Mouse (Mus musculus) monocyte, adult 2 months (primary cell): ENCODE data around the gene Gm39566.
"Not testable (repeated sequence)": the region's sequence is repeated elsewhere in the genome, so short reads cannot be mapped to it uniquely, and the experiment has no call there.

Experiments
- DNase-seq, 2 experiments: peaks; one replicate each; pipeline ENCODE4 v3.0.0; 2022; ENCODE audit warnings: low spot score in 2 of 2, low read depth in 1 of 2

Gene Gm39566

GRCm38 (mm10) chr11:69815155-69815554, at the start of gene Gm39566:
Gm39566 (minus strand) TSS chr11:69815298.
- no peak for DNase-seq

GRCm38 (mm10) chr11:69864138-69864860, 49.2 kb upstream of the Gm39566 start:
- no peak for DNase-seq

- not testable (repeated sequence) for DNase-seq
Observed at GRCm38 (mm10) chr11:69863729-69864128, 48.6 kb upstream of the Gm39566 start.

GRCm38 (mm10) chr11:69858113-69858998, 43.3 kb upstream of the Gm39566 start, which contains the start of gene Tnk1:
Tnk1 (minus strand) TSS chr11:69858730.
- DNase-seq: no peak

GRCm38 (mm10) chr11:69855347-69855746, 40.2 kb upstream of the Gm39566 start:
- DNase-seq: no peak

- no peak for DNase-seq
Observed at GRCm38 (mm10) chr11:69854680-69855079, 39.6 kb upstream of the Gm39566 start.

GRCm38 (mm10) chr11:69853994-69854393, 38.9 kb upstream of the Gm39566 start:
- DNase-seq: no peak

- DNase-seq: no peak
Observed at GRCm38 (mm10) chr11:69850754-69851153, 35.7 kb upstream of the Gm39566 start.

- no peak for DNase-seq
Observed at GRCm38 (mm10) chr11:69849884-69850283, 34.8 kb upstream of the Gm39566 start.

- DNase-seq: no peak
Observed at GRCm38 (mm10) chr11:69849128-69849527, 34.0 kb upstream of the Gm39566 start.

- DNase-seq: no peak
Observed at GRCm38 (mm10) chr11:69848021-69848420, 32.9 kb upstream of the Gm39566 start.

- DNase-seq: no peak
Observed at GRCm38 (mm10) chr11:69846738-69847688, 31.9 kb upstream of the Gm39566 start.

- peak; percentile 45 to 81 for DNase-seq
Observed at GRCm38 (mm10) chr11:69846198-69846680, 31.1 kb upstream of the Gm39566 start, which contains the start of gene Plscr3. Plscr3 (plus strand) TSS chr11:69846376.

GRCm38 (mm10) chr11:69838714-69839104, 23.6 kb upstream of the Gm39566 start:
- no peak for DNase-seq

- peak; percentile 90 to 91 for DNase-seq
Observed at GRCm38 (mm10) chr11:69837952-69838713, 23.0 kb upstream of the Gm39566 start, which contains the start of gene Tmem256. Tmem256 (plus strand) TSS chr11:69838514.

- no peak for DNase-seq
Observed at GRCm38 (mm10) chr11:69837604-69837951, 22.5 kb upstream of the Gm39566 start, which contains the start of gene Nlgn2. Nlgn2 (minus strand) TSS chr11:69837784.

GRCm38 (mm10) chr11:69836703-69837576, 21.8 kb upstream of the Gm39566 start:
- DNase-seq: no peak

- no peak for DNase-seq
Observed at GRCm38 (mm10) chr11:69835966-69836335, 20.9 kb upstream of the Gm39566 start.
